Mouse (Mus musculus): ENCODE measurements around the gene Acot12. TPM values are rescaled to one million over a fixed set of nuclear protein-coding genes. Genes with fewer than 3 reads are reported as not detected.

The Acot12 gene
- polyA plus RNA-seq, 1 experiment from 2014 or later: not detected

- no peak overlapping the region for H3K4me2 ChIP-seq
- H3K9ac ChIP-seq: no peak overlapping the region
- ATAC-seq (ENCODE audit: extremely low read depth, insufficient number of reproducible peaks, low FRiP score, low TSS enrichment): no peak
- H3K27ac ChIP-seq (replicated peaks): no peak overlapping the region
- 92% methylated on average over 6 of the region's 6 CpGs for WGBS
- H3K4me1 ChIP-seq: no peaks in the 10 kb centered on the region
- H3K36me3 ChIP-seq: peaks cover 82% of the 10 kb centered on the region
- no peak overlapping the region for H3K4me3 ChIP-seq
- H3K27me3 ChIP-seq (replicated peaks): no peaks in the 10 kb centered on the region
- H3K9me3 ChIP-seq: no peaks in the 10 kb centered on the region
Measured at GRCm38 (mm10) chr13:91796916-91797315, 55.6 kb downstream of the Acot12 start.

DNA sequence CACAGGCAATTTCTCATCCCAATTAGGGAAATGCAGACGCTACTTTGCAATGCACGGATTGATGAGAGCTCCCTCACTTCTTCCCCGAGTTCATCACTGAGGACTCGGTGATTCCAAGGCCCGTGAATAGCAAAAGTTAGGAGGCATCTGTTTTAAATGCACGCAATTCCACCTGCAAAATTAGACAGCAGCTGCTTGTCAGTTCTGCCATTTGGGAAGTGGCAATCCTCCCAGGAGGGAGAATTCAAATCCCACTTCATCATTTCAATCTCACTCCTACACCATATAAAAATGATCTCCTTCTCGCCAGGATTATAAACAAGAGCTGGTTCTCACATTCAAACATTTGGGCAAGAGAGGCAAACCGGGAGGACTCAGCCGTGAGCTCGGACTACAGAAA, 56.1 kb downstream of the Acot12 start:
- Histone ChIP-seq H3K27ac (replicated peaks) (no peak overlapping the region), H3K9ac (no peak overlapping the region), H3K4me3 (no peak overlapping the region), H3K27me3 (replicated peaks) (no peaks in the 10 kb centered on the region), H3K4me2 (no peak overlapping the region), H3K4me1 (no peaks in the 10 kb centered on the region), H3K9me3 (no peaks in the 10 kb centered on the region), H3K36me3 (peaks cover 82% of the 10 kb centered on the region)
- 87% methylated on average over 10 of the region's 10 CpGs for WGBS
- no peak for ATAC-seq (ENCODE audit: extremely low read depth, insufficient number of reproducible peaks, low FRiP score, low TSS enrichment)

- Histone ChIP-seq H3K9me3 (no peaks in the 10 kb centered on the region), H3K9ac (no peak overlapping the region), H3K27me3 (replicated peaks) (no peaks in the 10 kb centered on the region), H3K27ac (replicated peaks) (no peak overlapping the region), H3K4me3 (no peak overlapping the region), H3K4me2 (no peak overlapping the region), H3K36me3 (peaks cover 68% of the 10 kb centered on the region), H3K4me1 (peaks cover 5% of the 10 kb centered on the region)
- no peak for ATAC-seq (ENCODE audit: extremely low read depth, insufficient number of reproducible peaks, low FRiP score, low TSS enrichment)
- 76% methylated on average over 5 of the region's 5 CpGs for WGBS
Measured at GRCm38 (mm10) chr13:91801726-91802125, 60.4 kb downstream of the Acot12 start.

GRCm38 (mm10) chr13:91807155-91807839, 66.0 kb downstream of the Acot12 start, which contains the start of gene Zcchc9:
Gene Zcchc9, minus strand, starts transcription at chr13:91807705.
- Histone ChIP-seq H3K4me3 (peak within 1 kb of the TSS; percentile 96), H3K27me3 (replicated peaks) (no peaks in the 10 kb centered on the region), H3K4me1 (peaks cover 13% of the 10 kb centered on the region), H3K9me3 (no peaks in the 10 kb centered on the region), H3K4me2 (peak within 1 kb of the TSS; percentile 71), H3K27ac (replicated peaks) (peak within 1 kb of the TSS; percentile 95), H3K9ac (peak within 1 kb of the TSS; percentile 98), H3K36me3 (peaks cover 20% of the 10 kb centered on the region)
- peak; percentile 88 for ATAC-seq (ENCODE audit: extremely low read depth, insufficient number of reproducible peaks, low FRiP score, low TSS enrichment)
- WGBS: under 1% methylated on average over 50 of the region's 50 CpGs

- H3K36me3 ChIP-seq: peaks cover 20% of the 10 kb centered on the region
- no peaks in the 10 kb centered on the region for H3K9me3 ChIP-seq
- WGBS: 27% methylated on average over 20 of the region's 20 CpGs
- H3K4me3 ChIP-seq: peak overlapping the region; percentile 96
- H3K4me2 ChIP-seq: peak overlapping the region; percentile 71
- H3K27me3 ChIP-seq (replicated peaks): no peaks in the 10 kb centered on the region
- H3K9ac ChIP-seq: peak overlapping the region; percentile 98
- no peak for ATAC-seq (ENCODE audit: extremely low read depth, insufficient number of reproducible peaks, low FRiP score, low TSS enrichment)
- H3K27ac ChIP-seq (replicated peaks): peak overlapping the region; percentile 95
- H3K4me1 ChIP-seq: peaks cover 13% of the 10 kb centered on the region
Measured at GRCm38 (mm10) chr13:91807874-91808575, 66.7 kb downstream of the Acot12 start.

DNA sequence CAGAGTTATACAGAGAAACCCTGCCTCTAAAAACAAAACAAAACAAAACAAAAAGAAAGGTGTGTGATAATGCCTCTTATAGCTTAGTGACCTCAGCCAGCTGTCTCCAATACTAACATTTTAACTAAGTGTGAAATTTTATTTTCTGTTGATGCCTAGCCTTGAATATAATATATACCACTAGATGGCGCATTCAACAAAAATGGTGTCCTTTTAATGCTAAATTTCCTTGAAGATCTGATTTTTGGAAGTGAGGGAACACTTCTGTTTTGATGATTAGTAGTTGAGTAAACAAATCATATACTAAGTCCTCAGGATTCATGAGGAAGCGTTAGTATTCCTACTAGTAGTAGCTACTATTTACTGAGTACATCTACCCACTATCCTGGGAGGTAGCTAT, 68.2 kb downstream of the Acot12 start:
- peaks cover 15% of the 10 kb centered on the region for H3K36me3 ChIP-seq
- no peak overlapping the region for H3K4me3 ChIP-seq
- peaks cover 13% of the 10 kb centered on the region for H3K4me1 ChIP-seq
- 0 out of 2 replicates have a peak, but pooled peaks cover under 1% of the 10 kb centered on the region for H3K9me3 ChIP-seq
- no peak for ATAC-seq (ENCODE audit: extremely low read depth, insufficient number of reproducible peaks, low FRiP score, low TSS enrichment)
- no peak overlapping the region for H3K27ac ChIP-seq (replicated peaks)
- no peak overlapping the region for H3K4me2 ChIP-seq
- WGBS: 39% methylated on average over 2 of the region's 2 CpGs
- no peak overlapping the region for H3K9ac ChIP-seq
- H3K27me3 ChIP-seq (replicated peaks): no peaks in the 10 kb centered on the region

GRCm38 (mm10) chr13:91814670-91815069, 73.4 kb downstream of the Acot12 start:
- ATAC-seq (ENCODE audit: extremely low read depth, insufficient number of reproducible peaks, low FRiP score, low TSS enrichment): no peak
- Histone ChIP-seq H3K4me1 (no peaks in the 10 kb centered on the region), H3K4me2 (no peak overlapping the region), H3K4me3 (no peak overlapping the region), H3K9me3 (peaks cover 5% of the 10 kb centered on the region; the same call in 1 of the 2 replicates), H3K36me3 (no peaks in the 10 kb centered on the region), H3K27ac (replicated peaks) (no peak overlapping the region), H3K9ac (no peak overlapping the region), H3K27me3 (replicated peaks) (no peaks in the 10 kb centered on the region)
- WGBS: 78% methylated on average over 5 of the region's 5 CpGs

- H3K9ac ChIP-seq: no peak overlapping the region
- no peaks in the 10 kb centered on the region for H3K36me3 ChIP-seq
- no peak overlapping the region for H3K4me2 ChIP-seq
- 69% methylated on average over 6 of the region's 6 CpGs for WGBS
- H3K9me3 ChIP-seq: no peaks in the 10 kb centered on the region
- no peak overlapping the region for H3K4me3 ChIP-seq
- H3K4me1 ChIP-seq: no peaks in the 10 kb centered on the region
- H3K27me3 ChIP-seq (replicated peaks): no peaks in the 10 kb centered on the region
- ATAC-seq (ENCODE audit: extremely low read depth, insufficient number of reproducible peaks, low FRiP score, low TSS enrichment): no peak
- H3K27ac ChIP-seq (replicated peaks): no peak overlapping the region
Measured at GRCm38 (mm10) chr13:91823735-91824134, 82.4 kb downstream of the Acot12 start.

- ATAC-seq (ENCODE audit: extremely low read depth, insufficient number of reproducible peaks, low FRiP score, low TSS enrichment): no peak
- Histone ChIP-seq H3K9me3 (no peaks in the 10 kb centered on the region), H3K4me1 (no peaks in the 10 kb centered on the region), H3K27me3 (replicated peaks) (no peaks in the 10 kb centered on the region), H3K4me3 (no peak overlapping the region), H3K4me2 (no peak overlapping the region), H3K27ac (replicated peaks) (no peak overlapping the region), H3K9ac (no peak overlapping the region), H3K36me3 (no peaks in the 10 kb centered on the region)
- 70% methylated on average over 4 of the region's 4 CpGs for WGBS
Measured at GRCm38 (mm10) chr13:91824845-91825550, 83.7 kb downstream of the Acot12 start.

DNA sequence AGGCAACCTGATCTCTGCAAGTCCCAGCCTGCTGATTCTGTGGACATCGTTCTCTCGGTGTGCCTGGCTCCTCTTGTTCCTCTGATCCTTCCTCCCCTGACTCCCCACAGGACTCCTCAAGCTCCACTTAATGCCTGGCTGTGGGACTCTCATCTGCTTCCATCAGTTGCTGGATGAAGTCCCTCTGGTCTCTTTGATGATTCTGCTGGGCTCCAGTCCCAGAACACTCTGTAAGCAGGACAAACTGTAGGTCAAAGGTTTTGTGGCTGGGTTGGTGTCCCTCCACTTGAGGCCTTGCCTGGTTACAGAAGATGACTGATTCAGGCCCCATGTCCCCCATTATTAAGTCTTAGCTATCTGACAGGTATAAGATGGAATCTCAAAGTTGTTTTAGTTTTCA, 84.8 kb downstream of the Acot12 start:
- H3K27ac ChIP-seq (replicated peaks): no peak overlapping the region
- no peak overlapping the region for H3K9ac ChIP-seq
- WGBS: 76% methylated on average over 2 of the region's 2 CpGs

DNA sequence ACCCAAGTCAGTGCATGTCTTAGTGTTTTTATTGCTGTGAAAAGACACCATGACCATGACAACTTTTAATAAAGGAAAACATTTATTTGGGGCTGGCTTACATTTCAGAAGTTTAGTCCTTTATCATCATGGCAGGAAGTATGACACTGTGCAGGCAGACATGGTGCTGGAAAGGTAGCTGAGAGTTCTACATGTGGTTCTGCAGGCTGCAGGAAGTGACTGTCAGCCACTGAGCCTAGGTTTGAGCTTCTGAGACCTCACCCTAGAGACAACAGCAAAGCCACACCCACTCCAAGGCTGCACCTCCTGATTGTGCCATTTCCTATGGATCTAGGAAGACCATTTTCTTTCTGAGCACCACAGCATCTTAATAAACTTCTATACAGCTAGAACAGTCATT, 86.6 kb downstream of the Acot12 start:
- no peak overlapping the region for H3K4me3 ChIP-seq
- H3K4me1 ChIP-seq: no peaks in the 10 kb centered on the region
- no peaks in the 10 kb centered on the region for H3K9me3 ChIP-seq
- H3K27ac ChIP-seq (replicated peaks): no peak overlapping the region
- no peaks in the 10 kb centered on the region for H3K36me3 ChIP-seq
- no peak for ATAC-seq (ENCODE audit: extremely low read depth, insufficient number of reproducible peaks, low FRiP score, low TSS enrichment)
- H3K9ac ChIP-seq: no peak overlapping the region
- no peak overlapping the region for H3K4me2 ChIP-seq
- no peaks in the 10 kb centered on the region for H3K27me3 ChIP-seq (replicated peaks)

More for the DNA sequence above, 84.8 kb downstream of the Acot12 start:
- H3K9me3 ChIP-seq: no peaks in the 10 kb centered on the region
- no peaks in the 10 kb centered on the region for H3K4me1 ChIP-seq
- ATAC-seq (ENCODE audit: extremely low read depth, insufficient number of reproducible peaks, low FRiP score, low TSS enrichment): no peak
- no peaks in the 10 kb centered on the region for H3K27me3 ChIP-seq (replicated peaks)
- H3K4me3 ChIP-seq: no peak overlapping the region
- no peak overlapping the region for H3K4me2 ChIP-seq
- no peaks in the 10 kb centered on the region for H3K36me3 ChIP-seq
